Mouse (Mus musculus) CH12F3 (cell line): ENCODE data around the gene Dnah3.

Experiments used
- in situ Hi-C: fragments of 300-500 bp; cut with MboI; formaldehyde crosslinking; loops from 2 replicates; pipeline ENCODE4 v1.14.3; 2020; ENCODE audit warnings: low sequenced_read_pairs

Gene Dnah3

GRCm38 (mm10) chr7:119880345-119880744, 214.7 kb downstream of the Dnah3 start:
- in situ Hi-C loops = no loop called here

GRCm38 (mm10) chr7:119879171-119879570, 215.9 kb downstream of the Dnah3 start:
- in situ Hi-C loops = no loop called here

GRCm38 (mm10) chr7:119875776-119876440, 219.2 kb downstream of the Dnah3 start:
- in situ Hi-C loops = no loop called here

- in situ Hi-C loops = no loop called here
Observed at GRCm38 (mm10) chr7:119873050-119873449, 222.0 kb downstream of the Dnah3 start.
